Mouse (Mus musculus) skeletal muscle tissue, adult 2 months (tissue): ENCODE data around the gene Txnl4b.

Source experiments
- DNase-seq: peaks from one replicate; pipeline ENCODE4 v3.0.0-alpha.2; 2012; ENCODE audit warnings: low read depth, low spot score

The Txnl4b gene

DNA sequence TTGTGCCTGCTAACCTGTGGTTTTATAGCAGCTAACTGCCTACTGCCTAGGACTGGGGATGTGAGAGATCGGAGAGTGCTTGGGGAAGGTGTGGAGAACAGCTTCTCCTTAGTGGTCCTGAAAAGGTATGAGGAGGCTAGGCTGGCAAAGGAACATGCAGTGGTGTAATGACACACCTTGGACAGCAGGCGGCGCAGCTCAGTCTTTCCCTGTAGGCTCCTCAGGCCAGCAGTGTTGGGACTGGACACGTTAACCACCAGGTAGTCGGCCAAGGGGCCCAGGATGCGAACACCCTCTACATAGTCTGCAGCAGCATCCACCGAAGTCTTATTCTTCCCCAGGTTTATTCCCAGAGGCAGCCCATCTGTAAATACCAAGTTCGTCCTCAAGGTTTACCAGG lies 30.2 kb downstream of the Txnl4b start:
- DNase-seq, result no peak

DNA sequence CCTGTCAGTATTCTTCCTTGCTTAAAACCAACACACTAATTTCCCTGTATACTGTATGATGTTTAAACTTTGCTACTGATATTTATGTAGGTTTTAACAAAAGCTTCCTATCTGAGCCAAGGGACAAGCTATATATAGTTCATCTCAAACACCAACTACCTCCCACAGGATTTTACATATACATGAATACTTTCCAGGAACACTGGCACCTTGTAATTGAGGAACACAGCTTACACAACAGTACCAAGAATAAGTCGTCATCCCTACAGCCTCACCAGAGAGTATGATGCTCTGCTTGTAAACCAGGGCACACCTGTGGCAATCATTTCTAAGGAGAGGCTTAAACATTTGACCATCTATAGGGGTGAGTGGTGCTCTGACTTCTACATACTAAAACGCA lies 41.0 kb downstream of the Txnl4b start:
- no peak for DNase-seq

DNA sequence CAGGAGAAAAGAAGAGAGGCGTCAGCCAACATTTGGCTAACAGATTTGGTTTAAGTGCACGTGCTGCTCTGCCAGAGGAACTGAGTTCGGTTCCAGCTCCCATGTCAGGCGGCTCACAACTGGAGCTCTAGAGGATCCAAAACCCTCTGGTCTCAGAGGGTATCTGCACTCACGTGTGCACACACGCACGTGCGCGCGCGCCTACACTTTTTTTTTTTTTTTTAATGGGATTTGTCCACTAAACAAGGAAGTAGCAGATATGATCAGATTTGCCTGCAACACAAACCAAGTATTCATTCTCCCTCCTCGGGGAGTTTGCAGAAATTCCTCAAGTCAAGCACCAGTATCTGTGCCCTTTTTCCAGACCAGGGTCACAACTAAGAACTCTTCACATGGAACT lies 42.0 kb downstream of the Txnl4b start:
- no peak for DNase-seq

DNA sequence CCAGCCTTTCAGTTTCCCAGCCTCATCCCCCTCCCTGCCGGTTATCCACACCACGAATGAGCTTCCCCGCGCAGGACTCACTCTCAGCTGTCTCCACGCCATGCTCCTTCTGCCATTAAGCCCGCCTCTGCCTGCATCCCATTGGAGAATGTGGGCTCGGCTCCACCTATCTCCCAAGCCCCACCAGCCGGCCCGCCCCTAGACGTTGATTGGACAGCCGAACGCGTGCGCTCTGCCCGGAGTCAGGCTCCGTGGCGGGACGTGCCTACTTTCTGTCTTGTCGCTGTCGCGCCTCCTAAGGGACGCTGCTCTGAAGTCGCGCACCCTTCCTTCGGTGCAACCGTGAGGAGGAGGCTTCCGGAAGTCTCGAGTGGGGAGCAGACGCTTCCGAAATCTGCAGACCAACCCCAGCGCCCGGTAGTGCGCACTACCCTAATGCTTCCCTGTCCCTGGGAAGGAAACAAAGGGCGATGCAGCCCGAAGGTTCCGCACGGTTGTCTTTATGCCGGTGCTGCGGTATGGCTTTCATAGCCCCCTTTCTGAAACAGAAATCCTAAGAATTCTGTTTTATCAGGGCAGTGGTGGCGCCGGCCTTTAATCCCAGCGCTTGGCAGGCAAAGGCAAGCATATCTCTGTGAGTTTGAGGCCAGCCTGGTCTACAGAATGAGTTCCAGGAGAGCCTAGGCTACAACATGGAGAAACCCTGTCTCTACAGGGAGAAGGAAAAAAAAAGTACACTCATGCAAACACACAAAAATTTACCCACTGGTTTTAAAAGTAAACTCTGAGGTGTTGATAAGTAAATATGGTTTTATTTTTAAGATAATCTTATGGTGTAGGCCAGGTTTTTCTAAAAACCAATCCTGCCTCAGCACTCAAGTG lies 42.8 kb downstream of the Txnl4b start, which contains the start of gene Dhodh:
TSS of gene Dhodh (minus strand) at position 403 of the 882 bp plus-strand sequence.
- peak; percentile 93 for DNase-seq

DNA sequence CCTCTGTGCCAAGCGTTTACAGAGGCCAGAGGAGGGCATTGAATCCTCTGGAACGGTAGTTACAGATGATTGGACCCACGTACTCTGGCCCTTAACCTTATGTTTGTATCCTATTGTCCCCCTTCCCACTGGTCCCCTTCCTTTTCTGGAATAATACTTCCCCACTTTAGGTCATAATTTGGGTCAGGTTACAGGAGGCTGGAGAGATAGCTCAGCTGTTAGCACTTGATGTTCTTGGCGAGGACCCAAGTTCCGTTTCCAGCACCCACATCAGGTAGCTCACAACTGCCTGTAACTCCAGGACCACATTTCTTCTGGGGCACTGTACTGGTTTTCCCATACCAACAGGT lies 43.4 kb downstream of the Txnl4b start:
- DNase-seq, result peak; percentile 79

DNA sequence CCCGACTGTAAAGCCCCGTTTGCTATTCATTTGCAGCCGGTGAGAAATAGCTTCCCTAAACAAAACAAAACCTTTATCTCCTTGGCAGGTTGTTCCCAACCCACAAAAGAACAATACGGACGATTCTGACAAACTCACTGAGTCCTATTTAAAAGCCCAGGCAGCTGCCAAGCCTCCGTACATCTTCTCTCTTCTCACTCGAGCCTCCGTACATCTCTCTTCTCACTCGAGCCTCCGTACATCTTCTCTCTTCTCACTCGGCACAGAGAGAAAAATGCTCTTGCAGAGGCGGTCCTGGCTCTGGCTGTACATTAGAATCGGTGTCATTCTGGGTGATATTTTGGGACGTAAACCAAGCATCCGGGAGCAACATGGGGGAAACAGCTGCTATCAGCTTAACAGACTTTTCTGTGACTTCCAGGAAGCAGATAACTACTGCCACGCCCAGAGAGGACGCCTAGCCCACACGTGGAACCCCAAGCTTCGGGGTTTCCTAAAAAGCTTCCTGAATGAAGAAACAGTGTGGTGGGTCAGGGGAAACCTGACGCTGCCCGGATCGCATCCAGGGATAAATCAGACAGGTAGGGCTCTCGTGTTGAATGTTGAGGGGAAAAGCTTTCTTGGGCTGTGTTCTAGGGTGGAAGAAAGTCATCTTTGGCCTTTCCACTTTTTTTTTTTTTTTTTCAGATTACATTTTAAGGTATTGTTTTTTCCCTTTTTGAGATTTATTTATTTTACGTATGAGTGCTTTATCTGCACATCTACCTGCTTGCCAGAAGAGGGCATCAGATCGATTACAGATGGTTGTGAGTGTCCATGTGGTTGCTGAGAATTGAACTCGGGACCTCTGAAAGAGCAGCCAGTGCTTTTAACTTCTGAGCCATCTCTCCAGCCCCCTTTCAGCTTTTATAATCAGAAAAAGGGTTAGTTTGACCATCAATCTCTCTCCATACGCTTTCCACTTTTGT lies 48.8 kb downstream of the Txnl4b start, which contains the start of gene Pkd1l3:
TSS of gene Pkd1l3 (plus strand) at position 275 of the 968 bp plus-strand sequence.
- DNase-seq, result no peak

DNA sequence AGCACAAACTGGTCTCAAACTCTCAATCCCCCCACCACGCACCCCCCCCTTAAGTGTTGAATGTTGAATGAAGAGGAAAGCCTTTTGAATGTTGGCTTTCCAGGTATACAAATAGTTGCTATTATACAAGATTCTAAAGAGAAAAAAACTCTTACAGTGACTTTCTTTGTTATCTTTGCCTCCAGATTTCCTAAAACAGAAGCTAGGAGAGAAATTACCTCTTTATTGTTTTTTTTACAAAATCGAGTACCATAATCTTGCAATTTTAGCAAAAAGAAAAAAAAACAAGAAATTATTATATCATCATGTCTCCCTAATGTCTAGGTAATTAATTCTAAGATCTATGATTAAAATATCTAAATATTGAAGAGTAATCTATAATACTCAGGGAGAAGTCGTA lies 49.9 kb downstream of the Txnl4b start:
- DNase-seq, result no peak
